In genomic region chr12:112877607-112878020, GRCm38 (mm10) we compare ENCODE assay signal across 8 mouse cellular contexts. TPM values are rescaled to one million over a fixed set of nuclear protein-coding genes. Genes with fewer than 3 reads are reported as not detected.
DNase-seq lines count a peak whose midpoint lies in the region; ATAC-seq lines count a peak whose summit lies in the region.

No protein-coding gene starts in this region.

- peak overlapping the region; percentile 73 for H3K9ac ChIP-seq in heart, embryonic 13.5 days
- peak overlapping the region; percentile 45 for H3K9ac ChIP-seq in intestine, embryonic 15.5 days
- H3K9ac ChIP-seq in midbrain, embryonic 16.5 days (ENCODE audit: low read depth, low read length): peak overlapping the region; percentile 44; the same call in 1 of the 2 replicates

- H3K9me3 ChIP-seq in heart, embryonic 13.5 days: no peaks in the 10 kb centered on the region
- H3K9me3 ChIP-seq in intestine, embryonic 15.5 days: no peaks in the 10 kb centered on the region
- no peaks in the 10 kb centered on the region for H3K9me3 ChIP-seq in midbrain, embryonic 16.5 days (replicated peaks; ENCODE audit: control insufficient read depth, low read length, poor library complexity, severe bottlenecking)

- H3K4me2 ChIP-seq in heart, embryonic 13.5 days: peak overlapping the region; percentile 82
- peak overlapping the region; percentile 93 for H3K4me2 ChIP-seq in intestine, embryonic 15.5 days (replicated peaks)
- peak overlapping the region; percentile 64 for H3K4me2 ChIP-seq in midbrain, embryonic 16.5 days (ENCODE audit: low read length)

- no peak for DNase-seq in heart, adult 18-20 months
- no peak for DNase-seq in cerebellum, adult 18-20 months
- DNase-seq in left cerebral cortex, adult 18-20 months (ENCODE audit: low spot score in 2 of 2): no peak
- no peak for DNase-seq in yolk sac, embryonic 10.5 days (ENCODE audit: low spot score)

- peak overlapping the region; percentile 52 for H3K4me3 ChIP-seq in heart, embryonic 13.5 days
- H3K4me3 ChIP-seq in brown adipose tissue, adult 24 weeks (ENCODE audit: insufficient read depth, low read depth, low read length): peak overlapping the region; percentile 17; the same call in 1 of the 2 replicates
- H3K4me3 ChIP-seq in intestine, embryonic 15.5 days (replicated peaks): peak overlapping the region; percentile 41
- H3K4me3 ChIP-seq in midbrain, embryonic 16.5 days (ENCODE audit: low read depth, low read length): peak overlapping the region; percentile 36

- no peak overlapping the region for H3K27ac ChIP-seq in heart, embryonic 13.5 days (replicated peaks)
- H3K27ac ChIP-seq in brown adipose tissue, adult 24 weeks (replicated peaks; ENCODE audit: low read depth, low read length): no peak overlapping the region
- no peak overlapping the region for H3K27ac ChIP-seq in intestine, embryonic 15.5 days
- no peak overlapping the region for H3K27ac ChIP-seq in midbrain, embryonic 16.5 days (ENCODE audit: low read length)

- under 1% methylated on average over 32 of the region's 37 CpGs for WGBS in heart, embryonic 13.5 days
- WGBS in intestine, embryonic 15.5 days: under 1% methylated on average over 37 of the region's 37 CpGs
- 2% methylated on average over 36 of the region's 37 CpGs for WGBS in midbrain, embryonic 16.5 days

- H3K36me3 ChIP-seq in heart, embryonic 13.5 days: no peaks in the 10 kb centered on the region
- H3K36me3 ChIP-seq in intestine, embryonic 15.5 days: no peaks in the 10 kb centered on the region
- no peaks in the 10 kb centered on the region for H3K36me3 ChIP-seq in midbrain, embryonic 16.5 days (ENCODE audit: control insufficient read depth, insufficient read depth, low read length)

- peaks cover 87% of the 10 kb centered on the region for H3K27me3 ChIP-seq in heart, embryonic 13.5 days (replicated peaks)
- peaks cover 52% of the 10 kb centered on the region for H3K27me3 ChIP-seq in intestine, embryonic 15.5 days (replicated peaks)
- peaks cover 53% of the 10 kb centered on the region for H3K27me3 ChIP-seq in midbrain, embryonic 16.5 days (ENCODE audit: control insufficient read depth, insufficient read depth, low read depth, low read length)

- H3K4me1 ChIP-seq in heart, embryonic 13.5 days: peaks cover 36% of the 10 kb centered on the region
- H3K4me1 ChIP-seq in brown adipose tissue, adult 24 weeks (ENCODE audit: control insufficient read depth, insufficient read depth, insufficient read length, low read length): peaks cover 12% of the 10 kb centered on the region
- H3K4me1 ChIP-seq in intestine, embryonic 15.5 days (replicated peaks): peaks cover 33% of the 10 kb centered on the region
- H3K4me1 ChIP-seq in midbrain, embryonic 16.5 days (ENCODE audit: control insufficient read depth, insufficient read depth, low read length): peaks cover 10% of the 10 kb centered on the region

- no peak for ATAC-seq in heart, embryonic 13.5 days (ENCODE audit: extremely low read depth, insufficient number of reproducible peaks, low FRiP score, low TSS enrichment)
- ATAC-seq in intestine, embryonic 15.5 days: peak; percentile 70
- ATAC-seq in midbrain, embryonic 16.5 days: no peak

RNA-seq across cellular contexts. Expression of gene Gpr132, which starts 9.6 kb away (rescaled TPM):
- 0.08 and 0.16 TPM in 2 replicates for polyA plus RNA-seq in heart, embryonic 13.5 days (2015; fragmentation: Nextera tagmentation; extraction: Ambion mirVana)
- total RNA-seq in heart, adult 18-20 months (2021): 1 to 10 TPM in 1 of 2 experiments, under 1 TPM in 1; 0.37 to 1.3 TPM
- not detected in 2 replicates for polyA plus RNA-seq in brown adipose tissue, adult 24 weeks (2012; ENCODE audit: insufficient read depth, insufficient read length, missing spikeins)
- 0.24 and 0.40 TPM in 2 replicates for polyA plus RNA-seq in intestine, embryonic 15.5 days (2015; fragmentation: Nextera tagmentation; extraction: Ambion mirVana)
- 0.14 TPM in 1 of 2 replicates, not detected in the other for polyA plus RNA-seq in midbrain, embryonic 16.5 days (2015; fragmentation: Nextera tagmentation; extraction: Ambion mirVana)
- total RNA-seq in left cerebral cortex, adult 18-20 months (2021): under 1 TPM in 1 of 2 experiments, not detected in 1; 0.14 TPM

RNA-seq across cellular contexts. Expression of gene Cdca4, which starts 48.4 kb away (rescaled TPM):
- 49.1 and 49.3 TPM in 2 replicates for polyA plus RNA-seq in heart, embryonic 13.5 days (2015; fragmentation: Nextera tagmentation; extraction: Ambion mirVana)
- total RNA-seq in heart, adult 18-20 months (2021): 1 to 10 TPM; 5.1 to 5.6 TPM
- polyA plus RNA-seq in brown adipose tissue, adult 24 weeks (2012; ENCODE audit: insufficient read depth, insufficient read length, missing spikeins): 3.1 and 5.5 TPM in 2 replicates
- 87.6 and 88.0 TPM in 2 replicates for polyA plus RNA-seq in intestine, embryonic 15.5 days (2015; fragmentation: Nextera tagmentation; extraction: Ambion mirVana)
- polyA plus RNA-seq in midbrain, embryonic 16.5 days (2015; fragmentation: Nextera tagmentation; extraction: Ambion mirVana): 32.6 and 37.6 TPM in 2 replicates
- 10 to 100 TPM; 10.8 to 12.9 TPM for total RNA-seq in left cerebral cortex, adult 18-20 months (2021)

RNA-seq across cellular contexts. Expression of gene Jag2, which starts 52.0 kb away (rescaled TPM):
- polyA plus RNA-seq in heart, embryonic 13.5 days (2015; fragmentation: Nextera tagmentation; extraction: Ambion mirVana): 2.5 and 2.7 TPM in 2 replicates
- total RNA-seq in heart, adult 18-20 months (2021): 10 to 100 TPM; 31.5 to 38.6 TPM
- polyA plus RNA-seq in brown adipose tissue, adult 24 weeks (2012; ENCODE audit: insufficient read depth, insufficient read length, missing spikeins): 2.2 and 3.2 TPM in 2 replicates
- 3.7 and 4.1 TPM in 2 replicates for polyA plus RNA-seq in intestine, embryonic 15.5 days (2015; fragmentation: Nextera tagmentation; extraction: Ambion mirVana)
- polyA plus RNA-seq in midbrain, embryonic 16.5 days (2015; fragmentation: Nextera tagmentation; extraction: Ambion mirVana): 10.4 and 14.8 TPM in 2 replicates
- 10 to 100 TPM; 53.4 to 58.9 TPM for total RNA-seq in left cerebral cortex, adult 18-20 months (2021)
